Mouse (Mus musculus) midbrain, embryonic 12.5 days (tissue): ENCODE measurements at regions not wholly inside any gene's neighbourhood (a gene's known extent, or its start where the extent isn't known, plus 50 kb on each side); places are given as distances from the start of the nearest gene placed in this dataset.

Experiments
- ATAC-seq: fragments of 200-750 bp; cut with Nextera tagmentation; 2 replicates; pipeline ENCODE4 v1.8.0; 2017; ENCODE audit warnings: low read depth, moderate TSS enrichment, moderate library complexity; ENCODE audit not compliant: low FRiP score
- H3K27ac ChIP-seq: fragments of 300-500 bp; sonication (generic); replicated peaks from 2 replicates; pipeline ENCODE4 v1.5.1; 2016; ENCODE audit warnings: mild to moderate bottlenecking
- H3K27me3 ChIP-seq: fragments of 300-500 bp; sonication (generic); 2 replicates; pipeline ENCODE4 v1.6.1; 2016; ENCODE audit warnings: mild to moderate bottlenecking
- H3K36me3 ChIP-seq: fragments of 300-500 bp; sonication (generic); 2 replicates; pipeline ENCODE4 v1.6.1; 2016
- H3K4me1 ChIP-seq: fragments of 300-500 bp; sonication (generic); 2 replicates; pipeline ENCODE4 v1.6.1; 2016
- H3K4me2 ChIP-seq: fragments of 300-500 bp; sonication (generic); replicated peaks from 2 replicates; pipeline ENCODE4 v1.6.1; 2016; ENCODE audit warnings: mild to moderate bottlenecking, moderate library complexity
- H3K4me3 ChIP-seq: fragments of 300-500 bp; sonication (generic); 2 replicates; pipeline ENCODE4 v1.5.1; 2016; ENCODE audit warnings: mild to moderate bottlenecking
- H3K9ac ChIP-seq: fragments of 300-500 bp; sonication (generic); replicated peaks from 2 replicates; pipeline ENCODE4 v1.6.1; 2016; ENCODE audit warnings: mild to moderate bottlenecking, moderate library complexity
- H3K9me3 ChIP-seq: fragments of 300-500 bp; sonication (generic); 2 replicates; pipeline ENCODE4 v1.6.1; 2016; ENCODE audit warnings: mild to moderate bottlenecking
- WGBS: fragments of 180-500 bp; shearing (Covaris S2); methylation state at CpG from one replicate; pipeline ENCODE4 v1.1.7; 2016; 5-methylcytosine and 5-hydroxymethylcytosine counted together

- 88% methylated on average over 5 of the region's 5 CpGs for WGBS
- no peak overlapping the region for H3K4me2 ChIP-seq
- no peaks in the 10 kb centered on the region for H3K9me3 ChIP-seq
- no peaks in the 10 kb centered on the region for H3K4me1 ChIP-seq
- no peaks in the 10 kb centered on the region for H3K27me3 ChIP-seq
- no peak overlapping the region for H3K9ac ChIP-seq
- H3K36me3 ChIP-seq, result no peaks in the 10 kb centered on the region
- no peak for ATAC-seq
- no peak overlapping the region for H3K27ac ChIP-seq
- H3K4me3 ChIP-seq, result no peak overlapping the region
These were observed 68.8 kb upstream of the Pax8 start for GRCm38 (mm10) chr2:24544190-24544589.

GRCm38 (mm10) chr2:24538890-24539573, 63.6 kb upstream of the Pax8 start:
- no peaks in the 10 kb centered on the region for H3K36me3 ChIP-seq
- ATAC-seq, result peak; percentile 63; the same call in 1 of the 2 replicates
- H3K4me2 ChIP-seq, result no peak overlapping the region
- H3K27me3 ChIP-seq, result no peaks in the 10 kb centered on the region
- WGBS, result 57% methylated on average over 7 of the region's 7 CpGs
- no peak overlapping the region for H3K4me3 ChIP-seq
- no peak overlapping the region for H3K9ac ChIP-seq
- no peaks in the 10 kb centered on the region for H3K9me3 ChIP-seq
- H3K4me1 ChIP-seq, result no peaks in the 10 kb centered on the region
- H3K27ac ChIP-seq, result no peak overlapping the region

GRCm38 (mm10) chr2:24537324-24537723, 61.9 kb upstream of the Pax8 start:
- ATAC-seq, result no peak

More at GRCm38 (mm10) chr2:24537324-24537723, 61.9 kb upstream of the Pax8 start:
- H3K4me1 ChIP-seq, result no peaks in the 10 kb centered on the region
- no peaks in the 10 kb centered on the region for H3K9me3 ChIP-seq
- H3K36me3 ChIP-seq, result no peaks in the 10 kb centered on the region
- H3K9ac ChIP-seq, result no peak overlapping the region
- no peaks in the 10 kb centered on the region for H3K27me3 ChIP-seq
- H3K4me2 ChIP-seq, result no peak overlapping the region
- H3K27ac ChIP-seq, result no peak overlapping the region
- H3K4me3 ChIP-seq, result no peak overlapping the region
